Mouse (Mus musculus) layer of hippocampus, postnatal 14 days (tissue): ENCODE results near the gene Ngly1. TPM values are rescaled to one million over a fixed set of nuclear protein-coding genes. Genes with fewer than 3 reads are reported as not detected.
"Not testable (repeated sequence)": the region's sequence is repeated elsewhere in the genome, so short reads cannot be mapped to it uniquely, and the experiment has no call there.

Experiments
- DNase-seq, 2 experiments: peaks; one replicate each; pipeline ENCODE4 v3.0.0; 2021 to 2022; ENCODE audit warnings: low spot score in 2 of 2, mixed read lengths in 1 of 2
- total RNA-seq, 2 experiments: library from RNA; stranded (reverse); gene quantifications; 2 replicates each; pipeline ENCODE4 v1.2.3; 2021

Gene Ngly1
- total RNA-seq, 2 experiments from 2014 or later, result 32.2 to 32.6 TPM

GRCm38 (mm10) chr14:16256209-16256608, 7.1 kb downstream of the Ngly1 start:
- no peak for DNase-seq

GRCm38 (mm10) chr14:16260541-16260940, 11.5 kb downstream of the Ngly1 start:
- no peak for DNase-seq

GRCm38 (mm10) chr14:16261869-16262268, 12.8 kb downstream of the Ngly1 start:
- DNase-seq, result no peak

- DNase-seq, result no peak
Observed at GRCm38 (mm10) chr14:16267028-16267427, 17.9 kb downstream of the Ngly1 start.

- no peak for DNase-seq
Observed at GRCm38 (mm10) chr14:16269776-16270175, 20.7 kb downstream of the Ngly1 start.

- no peak for DNase-seq
Observed at GRCm38 (mm10) chr14:16273677-16274076, 24.6 kb downstream of the Ngly1 start.

GRCm38 (mm10) chr14:16279196-16279595, 30.1 kb downstream of the Ngly1 start:
- no peak for DNase-seq

GRCm38 (mm10) chr14:16283966-16284365, 34.9 kb downstream of the Ngly1 start:
- no peak for DNase-seq

- DNase-seq, result no peak
Observed at GRCm38 (mm10) chr14:16292371-16292770, 43.3 kb downstream of the Ngly1 start.

- DNase-seq, result no peak
Observed at GRCm38 (mm10) chr14:16293015-16293414, 43.9 kb downstream of the Ngly1 start.

- no peak for DNase-seq
Observed at GRCm38 (mm10) chr14:16293921-16294320, 44.8 kb downstream of the Ngly1 start.

GRCm38 (mm10) chr14:16296816-16297468, 47.9 kb downstream of the Ngly1 start:
- no peak for DNase-seq

- DNase-seq, result no peak
Observed at GRCm38 (mm10) chr14:16301735-16302134, 52.7 kb downstream of the Ngly1 start.

GRCm38 (mm10) chr14:16302688-16303087, 53.6 kb downstream of the Ngly1 start:
- no peak for DNase-seq

- no peak for DNase-seq
Observed at GRCm38 (mm10) chr14:16310791-16311190, 61.7 kb downstream of the Ngly1 start.

- no peak for DNase-seq
Observed at GRCm38 (mm10) chr14:16312599-16312998, 63.5 kb downstream of the Ngly1 start.

GRCm38 (mm10) chr14:16313073-16313472, 64.0 kb downstream of the Ngly1 start:
- not testable (repeated sequence) for DNase-seq

- DNase-seq, result peak in 1 of 2 experiments; percentile 16
Observed at GRCm38 (mm10) chr14:16313936-16314521, 64.9 kb downstream of the Ngly1 start.

GRCm38 (mm10) chr14:16314842-16315241, 65.8 kb downstream of the Ngly1 start:
- no peak for DNase-seq

- no peak for DNase-seq
Observed at GRCm38 (mm10) chr14:16316715-16317114, 67.6 kb downstream of the Ngly1 start.

GRCm38 (mm10) chr14:16319818-16320217, 70.7 kb downstream of the Ngly1 start:
- no peak for DNase-seq

GRCm38 (mm10) chr14:16324394-16324793, 75.3 kb downstream of the Ngly1 start:
- no peak for DNase-seq

- no peak for DNase-seq
Observed at GRCm38 (mm10) chr14:16325208-16325607, 76.1 kb downstream of the Ngly1 start.
